Mouse (Mus musculus) kidney, adult 2 months (tissue): ENCODE data around the gene Trip4. TPM values are rescaled to one million over a fixed set of nuclear protein-coding genes. Genes with fewer than 3 reads are reported as not detected.

ENCODE experiments used
- DNase-seq: peaks from one replicate; pipeline ENCODE4 v3.0.0; 2021
- H3K27ac ChIP-seq: fragments of 200-500 bp; 2 replicates; pipeline ENCODE4 v1.5.1; 2012; ENCODE audit warnings: low read depth, low read length, control low read depth, inconsistent platforms; ENCODE audit not compliant: insufficient read depth
- H3K27me3 ChIP-seq: fragments of 200-500 bp; replicated peaks from 2 replicates; pipeline ENCODE4 v1.6.1; 2012; ENCODE audit warnings: mild to moderate bottlenecking, moderate library complexity, low read length, inconsistent platforms; ENCODE audit not compliant: control insufficient read depth, insufficient read depth
- H3K36me3 ChIP-seq: fragments of 200-500 bp; 2 replicates; pipeline ENCODE4 v1.6.1; 2012; ENCODE audit warnings: mild to moderate bottlenecking, moderate library complexity, low read length, inconsistent platforms; ENCODE audit not compliant: control insufficient read depth, insufficient read depth
- H3K4me1 ChIP-seq: fragments of 200-500 bp; 2 replicates; pipeline ENCODE4 v1.6.1; 2011; ENCODE audit warnings: low read length; ENCODE audit not compliant: control insufficient read depth, insufficient read depth
- H3K4me3 ChIP-seq: fragments of 200-500 bp; 2 replicates; pipeline ENCODE4 v1.5.1; 2011; ENCODE audit warnings: mild to moderate bottlenecking, low read depth, low read length, control low read depth; ENCODE audit not compliant: insufficient read depth
- CTCF ChIP-seq: fragments of 200-500 bp; conservative IDR thresholded peaks from 2 replicates; pipeline ENCODE4 v1.5.1; 2011; ENCODE audit warnings: low read depth, mild to moderate bottlenecking, control low read depth, low read length, moderate library complexity, mixed read lengths; ENCODE audit not compliant: insufficient read depth, insufficient read length
- POLR2A ChIP-seq: fragments of 200-500 bp; IDR thresholded peaks from one replicate; pipeline ENCODE4 v1.6.1; 2011; ENCODE audit warnings: low read depth, low read length, control low read depth
- WGBS: fragments of 180-500 bp; shearing (Covaris S2); methylation state at CpG from one replicate; pipeline ENCODE4 v1.1.7; 2018; 5-methylcytosine and 5-hydroxymethylcytosine counted together
- polyA plus RNA-seq: library from polyadenylated mRNA; depleted of rRNA; stranded (reverse); fragments of >200 nt; gene quantifications from 2 replicates; pipeline ENCODE4 v1.2.3, GENCODE M21; 2012; rRNA removed

The Trip4 gene
- polyA plus RNA-seq = 11.9 and 13.2 TPM in 2 replicates

DNA sequence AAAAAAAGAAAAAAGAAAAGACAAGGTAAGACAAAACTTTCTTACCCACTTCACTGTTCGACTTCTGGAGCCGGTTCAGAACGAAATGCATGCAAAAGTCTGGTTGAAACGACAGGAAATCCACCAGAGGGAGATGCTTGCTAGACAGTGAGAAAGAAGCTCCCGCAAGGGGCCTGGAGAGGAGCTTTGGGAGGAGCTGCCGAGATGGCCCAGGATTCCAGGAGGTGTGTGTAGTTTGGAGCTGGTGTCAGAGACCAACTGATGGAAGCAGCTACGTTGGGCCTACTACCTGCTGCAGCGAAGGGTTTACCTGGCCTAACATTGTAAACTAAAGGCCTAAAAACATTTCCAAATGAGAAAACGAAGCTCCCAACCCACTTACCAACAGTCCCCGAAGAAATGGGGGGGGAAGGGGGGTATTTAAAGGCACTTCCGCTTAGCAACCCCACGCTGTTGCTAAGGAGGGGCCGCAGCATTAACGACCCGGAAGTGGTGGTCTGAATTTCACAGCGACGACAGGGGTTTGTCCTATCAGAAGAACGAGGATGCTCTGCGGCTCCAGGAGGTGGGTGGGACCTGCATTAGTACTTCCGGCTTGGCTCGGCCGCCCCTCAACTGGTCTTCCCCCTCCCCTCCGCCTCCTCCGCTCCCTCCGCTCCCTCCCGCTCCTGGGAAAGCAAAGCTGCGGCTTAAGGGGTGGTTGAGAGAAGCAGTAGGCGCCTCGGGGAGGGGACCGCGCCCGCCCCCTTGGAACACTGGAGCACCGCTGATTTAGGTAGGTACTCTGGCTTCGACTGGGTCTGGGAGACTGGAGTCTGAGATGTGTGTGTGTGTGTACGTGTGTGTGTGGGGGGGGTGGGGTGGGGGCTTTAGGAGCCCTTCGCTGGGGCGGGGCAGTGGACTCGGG is at the start of gene Trip4, which contains the start of gene Csnk1g1:
Gene Trip4, minus strand, starts transcription at position 401 of the 907 bp plus-strand sequence.
Gene Csnk1g1, plus strand, starts transcription at position 531 of the 907 bp plus-strand sequence.
- peaks cover 4% of the 10 kb centered on the region; the same call in 1 of the 2 replicates for H3K4me1 ChIP-seq
- TF ChIP-seq POLR2A (no peak), CTCF (peak; percentile 40)
- no peaks in the 10 kb centered on the region for H3K36me3 ChIP-seq
- H3K4me3 ChIP-seq = peak within 1 kb of the TSS; percentile 83
- under 1% methylated on average over 38 of the region's 38 CpGs for WGBS
- peak within 1 kb of the TSS; percentile 44 for H3K27ac ChIP-seq
- DNase-seq = peak; percentile 99
- no peaks in the 10 kb centered on the region for H3K27me3 ChIP-seq

- H3K27ac ChIP-seq = no peak overlapping the region
- 62% methylated on average over 3 of the region's 3 CpGs for WGBS
- H3K27me3 ChIP-seq = no peaks in the 10 kb centered on the region
- no peak overlapping the region for H3K4me3 ChIP-seq
- H3K4me1 ChIP-seq = no peaks in the 10 kb centered on the region
- DNase-seq = peak; percentile 68
- H3K36me3 ChIP-seq = no peaks in the 10 kb centered on the region
- no peak for TF ChIP-seq CTCF
- TF ChIP-seq POLR2A = no peak
Observed at GRCm38 (mm10) chr9:65951082-65951587, 42.5 kb upstream of the Trip4 start.

- WGBS = 83% methylated on average over 2 of the region's 2 CpGs
- Histone ChIP-seq H3K4me1 (no peaks in the 10 kb centered on the region), H3K27ac (no peak overlapping the region), H3K4me3 (no peak overlapping the region), H3K36me3 (no peaks in the 10 kb centered on the region), H3K27me3 (no peaks in the 10 kb centered on the region)
- TF ChIP-seq CTCF (no peak), POLR2A (no peak)
- DNase-seq = no peak
Observed at GRCm38 (mm10) chr9:65937566-65937965, 29.0 kb upstream of the Trip4 start.

DNA sequence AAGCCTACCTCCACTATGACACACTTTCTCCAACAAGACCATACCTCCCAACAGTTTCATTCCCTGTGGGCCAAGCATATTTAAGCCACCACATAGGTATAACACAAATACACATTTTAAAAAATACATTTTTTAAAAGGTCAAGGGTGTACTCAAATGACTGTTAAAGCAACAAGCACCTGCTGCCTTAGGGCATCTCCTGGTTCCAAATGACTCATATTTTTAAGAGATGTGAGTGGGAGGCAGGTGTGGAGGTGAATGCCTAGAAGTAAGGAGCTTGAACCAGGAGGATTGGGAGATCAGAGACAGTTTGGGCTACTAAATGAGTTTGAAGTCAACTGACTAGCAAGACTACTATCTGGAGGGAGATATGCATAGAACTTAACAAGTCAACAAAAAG is 21.2 kb upstream of the Trip4 start:
- no peaks in the 10 kb centered on the region for H3K27me3 ChIP-seq
- H3K4me3 ChIP-seq = no peak overlapping the region
- no peak overlapping the region for H3K27ac ChIP-seq
- H3K36me3 ChIP-seq = no peaks in the 10 kb centered on the region
- TF ChIP-seq CTCF (no peak), POLR2A (no peak)
- no peaks in the 10 kb centered on the region for H3K4me1 ChIP-seq
- DNase-seq = no peak

GRCm38 (mm10) chr9:65928456-65928855 is 19.9 kb upstream of the Trip4 start:
- no peak overlapping the region for H3K4me3 ChIP-seq
- no peak for TF ChIP-seq CTCF
- no peak for TF ChIP-seq POLR2A
- H3K27me3 ChIP-seq = no peaks in the 10 kb centered on the region
- no peaks in the 10 kb centered on the region for H3K4me1 ChIP-seq
- no peak overlapping the region for H3K27ac ChIP-seq
- no peaks in the 10 kb centered on the region for H3K36me3 ChIP-seq
- DNase-seq = no peak

- Histone ChIP-seq H3K36me3 (no peaks in the 10 kb centered on the region), H3K4me3 (no peak overlapping the region), H3K27me3 (no peaks in the 10 kb centered on the region), H3K4me1 (no peaks in the 10 kb centered on the region), H3K27ac (no peak overlapping the region)
- 69% methylated on average over 1 of the region's 1 CpGs for WGBS
- no peak for DNase-seq
- TF ChIP-seq POLR2A (no peak), CTCF (no peak)
Observed at GRCm38 (mm10) chr9:65917015-65917414, 8.4 kb upstream of the Trip4 start.

DNA sequence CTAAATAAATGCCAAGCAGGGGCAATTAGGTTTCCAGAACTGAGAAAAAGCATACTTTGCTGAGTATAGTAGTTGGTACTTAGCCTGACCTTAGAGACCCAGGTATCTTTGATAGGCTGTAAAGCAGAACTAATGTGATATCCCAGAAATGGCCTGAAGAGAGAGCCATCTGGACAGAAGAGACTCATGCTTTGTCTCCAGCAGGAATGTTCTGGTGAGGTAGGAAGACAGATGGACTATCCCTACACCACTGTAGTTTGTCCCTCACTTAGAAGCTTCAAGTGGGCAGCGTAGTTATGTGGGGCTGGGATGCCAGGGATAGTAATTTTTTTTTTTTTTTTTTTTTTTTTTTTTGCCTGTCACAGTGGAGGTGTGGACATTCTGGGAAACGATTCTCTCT is 5.4 kb upstream of the Trip4 start:
- H3K36me3 ChIP-seq = no peaks in the 10 kb centered on the region
- DNase-seq = no peak
- 62% methylated on average over 2 of the region's 2 CpGs for WGBS
- no peaks in the 10 kb centered on the region for H3K27me3 ChIP-seq
- no peaks in the 10 kb centered on the region for H3K4me1 ChIP-seq
- no peak overlapping the region for H3K4me3 ChIP-seq
- TF ChIP-seq CTCF = no peak
- TF ChIP-seq POLR2A = no peak
- H3K27ac ChIP-seq = no peak overlapping the region
